Mouse (Mus musculus): ENCODE data around the gene Tada1. TPM values are rescaled to one million over a fixed set of nuclear protein-coding genes. Genes with fewer than 3 reads are reported as not detected.

The Tada1 gene
- total and polyA plus RNA-seq, 3 experiments = 34.0 to 36.7 TPM; not detected in 1

DNA sequence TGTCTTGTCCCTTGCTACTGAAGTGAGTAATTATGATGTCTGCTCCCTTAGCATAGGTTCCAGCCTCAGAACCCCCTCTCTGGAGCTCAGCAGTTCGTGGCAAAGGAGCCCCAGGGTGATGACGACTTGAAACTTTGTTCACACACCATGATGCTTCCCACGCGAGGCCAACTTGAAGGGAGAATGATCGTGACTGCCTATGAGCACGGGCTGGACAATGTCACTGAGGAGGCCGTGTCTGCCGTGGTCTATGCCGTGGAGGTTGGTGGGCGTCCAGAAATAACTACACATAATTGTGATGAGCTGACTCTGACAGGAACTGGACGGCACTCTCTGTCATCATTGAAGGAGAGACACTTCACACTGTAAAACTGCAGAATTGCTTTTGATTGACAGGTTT, 9.6 kb downstream of the Tada1 start:
- Histone ChIP-seq H3K27me3 (ENCODE audit: control insufficient read depth in 1 of 2, insufficient read depth in 2 of 2, low read length in 2 of 2) (no peaks in the 10 kb centered on the region), H3K9ac (ENCODE audit: control insufficient read depth, low read depth, low read length, poor library complexity, severe bottlenecking) (no peak overlapping the region), H3K9me3 (replicated peaks; ENCODE audit: insufficient read depth, low read length) (no peaks in the 10 kb centered on the region), H3K4me1 (ENCODE audit: control insufficient read depth in 1 of 2, insufficient read depth in 2 of 2, low read length in 2 of 2) (no peaks in the 10 kb centered on the region), H3K4me3 (ENCODE audit: control insufficient read depth in 1 of 2, insufficient read depth in 1 of 2, low read depth in 2 of 2, low read length in 2 of 2) (no peak overlapping the region), H3K27ac (ENCODE audit: control insufficient read depth, low read depth, low read length) (no peak overlapping the region), H3K79me2 (ENCODE audit: control insufficient read depth, insufficient read depth, low read length, poor library complexity) (no peaks in the 10 kb centered on the region), H3K36me3 (ENCODE audit: control insufficient read depth in 1 of 2, insufficient read depth in 2 of 2, low read length in 2 of 2) (peaks cover 3 to 18% of the 10 kb centered on the region in 2 experiments; a peak in 3 of 4 replicates)
- no peak for DNase-seq (ENCODE audit: low read depth, low spot score)
- no peak for TF ChIP-seq MAZ (IDR thresholded peaks at IDR 0.05; ENCODE audit: low read depth, low read length)
- no peak for TF ChIP-seq RAD21 (IDR thresholded peaks at IDR 0.05; ENCODE audit: low read depth, low read length)
- no peak for TF ChIP-seq CTCF (IDR thresholded peaks at IDR 0.05 in 2 of 3, conservative IDR thresholded peaks at IDR 0.05 in 1 of 3; ENCODE audit: control insufficient read depth in 1 of 3, insufficient read depth in 1 of 3, low read depth in 2 of 3, low read length in 3 of 3, poor library complexity in 1 of 3, severe bottlenecking in 1 of 3)
- no peak for TF ChIP-seq MYB (IDR thresholded peaks at IDR 0.05; ENCODE audit: low read depth, low read length)
- no peak for TF ChIP-seq POLR2A (IDR thresholded peaks at IDR 0.05; ENCODE audit: control insufficient read depth in 1 of 2, insufficient read depth in 1 of 2, low read depth in 1 of 2, low read length in 2 of 2, poor library complexity in 1 of 2)
- no peak for TF ChIP-seq MXI1 (IDR thresholded peaks at IDR 0.05; ENCODE audit: low read depth, low read length)
- no peak for TF ChIP-seq ZKSCAN1 (IDR thresholded peaks at IDR 0.05; ENCODE audit: low read depth, low read length)

DNA sequence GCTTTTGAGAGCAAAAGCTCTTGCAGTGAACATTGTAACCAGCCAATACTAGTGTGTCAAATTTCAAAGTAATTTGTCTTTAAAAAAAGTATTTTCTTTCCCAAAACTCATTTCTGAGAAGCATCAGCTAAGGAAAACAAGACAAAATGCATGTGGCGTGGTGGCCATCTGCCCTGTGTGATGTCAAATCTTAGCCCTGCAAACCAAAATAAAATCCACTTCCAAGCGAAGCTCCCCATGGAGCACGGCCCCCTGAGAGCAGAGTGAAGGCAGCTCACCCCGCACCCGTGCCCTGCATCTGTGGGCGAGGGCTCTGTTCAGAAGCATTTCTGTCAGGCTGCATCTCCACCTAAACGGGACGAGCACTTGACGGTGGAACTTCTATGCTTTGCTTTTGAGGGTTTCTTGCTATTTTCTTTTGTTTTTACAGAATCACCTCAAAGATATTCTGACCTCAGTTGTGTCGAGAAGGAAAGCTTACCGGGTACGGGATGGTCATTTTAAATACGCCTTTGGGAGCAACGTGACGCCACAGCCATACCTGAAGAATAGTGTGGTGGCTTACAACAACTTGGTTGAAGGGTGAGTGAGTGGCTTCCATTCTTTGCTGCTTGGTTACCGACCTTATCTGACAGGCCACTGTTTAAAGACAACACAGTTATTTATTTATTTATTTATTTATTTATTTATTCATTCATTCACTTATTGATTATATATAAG, 10.7 kb downstream of the Tada1 start:
- no peak for TF ChIP-seq GATA1 (IDR thresholded peaks at IDR 0.05; ENCODE audit: low read depth, low read length)
- TF ChIP-seq GABPA (IDR thresholded peaks at IDR 0.05; ENCODE audit: low read depth, low read length) = no peak
- TF ChIP-seq ETS1 (IDR thresholded peaks at IDR 0.05; ENCODE audit: low read depth, low read length) = no peak
- TF ChIP-seq NELFE (IDR thresholded peaks at IDR 0.05; ENCODE audit: low read depth, low read length) = no peak
- no peak for TF ChIP-seq POLR2A (IDR thresholded peaks at IDR 0.05; ENCODE audit: control insufficient read depth in 1 of 2, insufficient read depth in 1 of 2, low read depth in 1 of 2, low read length in 2 of 2, poor library complexity in 1 of 2)
- TF ChIP-seq ZNF384 (IDR thresholded peaks at IDR 0.05; ENCODE audit: low read depth, low read length) = no peak
- TF ChIP-seq HCFC1 (IDR thresholded peaks at IDR 0.05; ENCODE audit: low read depth, low read length) = no peak
- no peak for TF ChIP-seq ZKSCAN1 (IDR thresholded peaks at IDR 0.05; ENCODE audit: low read depth, low read length)
- TF ChIP-seq KAT2A (conservative IDR thresholded peaks at IDR 0.05; ENCODE audit: low read depth, low read length) = no peak
- no peak for TF ChIP-seq MAX (IDR thresholded peaks at IDR 0.05; ENCODE audit: low read length)
- no peak for TF ChIP-seq TCF12 (IDR thresholded peaks at IDR 0.05; ENCODE audit: low read depth, low read length)
- no peak for TF ChIP-seq CHD1 (IDR thresholded peaks at IDR 0.05; ENCODE audit: low read depth, low read length)
- H3K36me3 ChIP-seq (ENCODE audit: control insufficient read depth in 1 of 2, insufficient read depth in 2 of 2, low read length in 2 of 2) = peaks cover 3 to 20% of the 10 kb centered on the region in 2 experiments; a peak in 3 of 4 replicates

More for the DNA sequence above, 10.7 kb downstream of the Tada1 start:
- DNase-seq (ENCODE audit: low read depth, low spot score) = no peak
- Histone ChIP-seq H3K4me3 (ENCODE audit: control insufficient read depth in 1 of 2, insufficient read depth in 1 of 2, low read depth in 2 of 2, low read length in 2 of 2) (no peak overlapping the region), H3K4me1 (ENCODE audit: control insufficient read depth in 1 of 2, insufficient read depth in 2 of 2, low read length in 2 of 2) (no peaks in the 10 kb centered on the region), H3K9me3 (replicated peaks; ENCODE audit: insufficient read depth, low read length) (no peaks in the 10 kb centered on the region), H3K27ac (ENCODE audit: control insufficient read depth, low read depth, low read length) (no peak overlapping the region), H3K27me3 (ENCODE audit: control insufficient read depth in 1 of 2, insufficient read depth in 2 of 2, low read length in 2 of 2) (no peaks in the 10 kb centered on the region), H3K79me2 (ENCODE audit: control insufficient read depth, insufficient read depth, low read length, poor library complexity) (no peaks in the 10 kb centered on the region), H3K9ac (ENCODE audit: control insufficient read depth, low read depth, low read length, poor library complexity, severe bottlenecking) (no peak overlapping the region)
